Mouse (Mus musculus): ENCODE results near the gene Lipa.

Lipa gene

DNA sequence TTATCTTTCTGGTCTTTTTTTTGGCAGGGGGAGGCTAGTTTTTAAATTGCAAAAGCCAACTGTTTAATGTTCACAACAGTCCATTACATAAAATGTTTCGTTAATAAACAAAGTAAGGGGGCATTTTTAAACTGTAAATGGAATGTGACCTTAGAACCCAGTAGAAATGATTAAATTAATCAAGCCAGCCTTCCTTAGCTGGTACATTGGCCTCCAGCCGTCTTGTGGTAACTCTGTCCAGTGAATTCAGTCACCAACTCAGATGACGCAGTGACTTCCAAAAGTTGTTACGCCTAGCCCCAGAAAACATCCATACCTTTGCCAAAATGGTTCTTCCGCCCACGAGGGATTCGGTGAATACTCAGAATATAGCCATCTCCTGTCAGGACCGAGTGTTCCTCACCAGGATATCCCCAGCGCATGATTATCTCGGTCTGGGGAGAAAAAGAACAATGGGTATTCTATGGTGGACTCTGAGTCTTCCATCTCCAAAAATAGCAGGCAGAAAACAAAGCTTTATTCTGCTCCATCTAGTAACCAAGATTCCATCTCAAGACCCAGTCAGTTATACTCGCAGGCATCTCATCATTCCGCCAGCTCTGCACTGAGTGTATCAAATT lies 4.1 kb downstream of the Lipa start:
- no peak for DNase-seq (ENCODE audit: low spot score in 2 of 2)

DNA sequence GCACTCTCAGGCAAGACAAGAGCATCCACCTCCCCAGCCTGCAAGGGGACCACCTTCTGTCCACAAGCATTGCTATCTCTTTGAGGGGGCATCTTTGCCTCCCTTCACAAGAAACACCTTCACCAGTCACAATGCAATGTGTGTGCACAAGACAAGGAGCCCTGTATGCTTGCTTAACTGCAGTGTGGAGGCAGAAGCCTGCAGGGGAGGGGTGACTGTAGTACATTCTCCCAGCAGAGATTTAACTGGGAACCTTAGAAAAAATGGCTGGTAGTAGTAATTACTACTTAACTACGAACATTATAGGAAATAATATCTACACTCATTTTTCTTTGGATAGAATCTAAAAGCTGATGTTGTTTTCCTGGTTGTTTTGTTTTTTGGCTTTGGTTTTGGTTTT lies 5.3 kb downstream of the Lipa start:
- no peak for DNase-seq (ENCODE audit: low spot score in 2 of 2)

DNA sequence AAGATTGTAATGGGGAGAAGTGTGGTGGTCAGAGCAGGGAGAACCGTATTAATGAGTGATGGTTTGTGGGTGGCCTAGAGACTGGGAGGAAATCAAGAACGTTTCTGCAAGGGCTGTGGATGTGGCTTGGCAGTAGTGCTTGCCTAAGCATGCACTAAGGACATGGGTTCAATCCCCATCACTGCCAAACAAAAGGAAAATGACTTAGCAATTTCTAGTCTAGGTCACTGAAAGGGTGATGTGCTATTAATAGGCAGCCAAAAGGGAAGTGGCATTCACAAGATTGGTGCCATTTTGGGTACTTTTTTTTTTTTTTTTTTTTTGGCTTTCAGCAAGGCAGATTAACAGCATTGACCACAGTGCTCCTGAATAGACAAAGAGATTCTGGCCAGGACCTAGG lies 5.9 kb downstream of the Lipa start:
- no peak for DNase-seq (ENCODE audit: low spot score in 2 of 2)

DNA sequence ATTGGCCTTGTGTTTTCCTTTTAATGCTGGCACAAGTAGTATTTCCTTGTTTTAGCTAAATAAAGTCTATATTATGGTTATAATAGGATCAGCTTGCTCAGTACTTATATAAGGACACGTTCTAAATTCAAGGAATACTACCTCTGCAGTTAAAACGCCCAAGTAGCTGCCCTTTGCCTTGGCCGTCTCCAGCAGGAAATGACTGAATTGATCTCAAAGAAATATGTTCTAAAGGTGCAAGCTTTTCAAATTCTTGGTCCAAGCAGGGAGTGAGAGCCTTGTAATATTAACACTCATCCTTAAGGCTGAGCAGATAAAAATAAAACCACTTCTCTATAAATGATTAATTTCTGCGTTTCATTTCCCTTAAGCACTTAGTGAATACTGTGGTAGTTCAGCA lies 7.2 kb downstream of the Lipa start:
- DNase-seq (ENCODE audit: low spot score in 2 of 2) = no peak

DNA sequence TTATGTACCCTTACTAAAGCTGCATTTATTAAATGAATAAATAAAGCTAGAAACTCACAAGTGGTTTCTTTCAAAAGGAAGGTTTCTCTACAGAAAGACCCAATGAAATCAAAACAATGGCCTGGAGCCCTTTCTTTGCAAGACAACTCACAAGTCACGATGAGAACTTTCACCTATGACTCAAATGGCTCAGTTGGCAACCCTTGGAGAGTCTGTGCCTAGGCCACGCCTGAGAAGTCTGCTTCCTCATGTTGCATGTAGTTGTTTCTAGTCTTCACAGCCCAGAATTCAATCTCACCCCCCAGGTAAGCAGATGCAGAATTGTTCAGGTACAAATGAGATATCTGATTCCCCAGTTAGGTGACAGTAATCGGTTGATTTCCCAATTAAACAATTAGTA lies 7.6 kb downstream of the Lipa start:
- DNase-seq (ENCODE audit: low spot score in 2 of 2) = no peak

DNA sequence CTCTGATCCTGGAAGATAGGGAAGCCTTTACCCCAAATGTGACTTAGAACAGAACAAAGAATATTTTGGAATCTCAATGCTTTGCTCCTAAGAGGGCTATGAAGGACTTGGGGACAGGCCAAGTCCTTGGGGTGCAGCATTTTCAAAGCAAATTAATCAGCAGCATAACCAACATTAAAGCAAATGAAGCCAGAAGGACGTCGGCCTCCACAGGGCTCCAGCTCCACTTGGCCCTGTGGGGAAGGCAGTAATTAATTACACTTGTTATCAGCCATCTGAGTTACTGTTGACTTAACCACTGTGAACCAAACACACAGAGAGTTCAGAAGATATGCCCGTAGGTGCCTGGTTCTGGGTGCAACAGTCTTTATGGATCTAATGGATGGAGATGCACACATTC lies 8.5 kb downstream of the Lipa start:
- no peak for DNase-seq (ENCODE audit: low spot score in 2 of 2)

DNA sequence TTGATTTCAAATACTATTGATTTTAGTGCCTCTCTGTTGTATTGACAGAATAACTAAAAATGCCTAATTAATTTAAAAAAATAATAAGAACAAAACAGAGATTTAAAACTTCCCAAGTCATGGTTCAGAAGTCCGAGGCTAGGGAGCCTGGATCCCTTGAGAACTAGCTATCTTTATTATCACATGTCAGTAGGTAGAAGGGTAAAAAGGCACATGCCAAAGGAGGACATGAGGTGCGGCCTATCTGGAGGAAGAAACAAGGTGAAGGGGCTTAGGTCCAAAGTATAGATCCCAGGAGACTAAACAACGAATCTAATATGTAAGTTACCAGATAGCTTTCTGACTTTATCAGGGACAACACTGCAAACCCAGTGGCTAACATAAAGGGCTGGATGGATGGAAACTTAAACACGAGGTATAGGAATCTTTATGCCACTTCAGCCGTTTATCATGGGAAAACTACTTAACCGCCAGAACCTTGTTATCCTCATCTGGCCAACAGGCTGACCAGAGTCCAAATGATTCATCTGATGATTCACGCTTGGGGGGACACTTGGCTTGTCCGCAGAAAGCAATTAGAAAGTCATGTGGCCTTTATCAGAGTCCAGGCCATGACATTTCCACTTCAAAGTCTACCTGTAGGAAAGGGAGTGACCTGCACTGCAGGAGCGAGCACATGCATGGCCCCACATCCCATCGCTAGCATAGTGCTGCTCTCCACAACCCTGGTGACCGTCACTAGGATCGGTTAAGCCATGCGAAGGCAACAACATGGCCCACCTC lies 9.3 kb downstream of the Lipa start:
- no peak for DNase-seq (ENCODE audit: low spot score in 2 of 2)

DNA sequence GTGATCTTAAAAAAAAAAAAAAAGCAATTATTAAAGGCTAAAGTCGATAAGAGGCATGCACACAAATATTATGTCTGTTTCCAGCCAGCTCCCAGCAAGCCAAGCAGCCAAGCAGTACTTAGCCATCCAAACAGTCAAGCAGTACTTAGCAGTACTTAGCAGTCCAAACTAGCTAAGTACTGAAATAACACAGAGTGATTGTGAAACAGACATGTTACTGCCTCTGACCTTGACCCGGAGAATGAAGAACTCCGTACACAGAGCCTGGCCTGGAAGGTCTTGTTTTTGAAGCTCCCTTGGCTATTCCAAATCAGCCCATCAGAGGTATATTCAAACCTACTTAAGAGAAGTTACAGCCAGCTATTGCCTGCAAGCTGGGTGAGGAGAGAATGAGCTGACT lies 10.1 kb downstream of the Lipa start:
- no peak for DNase-seq (ENCODE audit: low spot score in 2 of 2)

DNA sequence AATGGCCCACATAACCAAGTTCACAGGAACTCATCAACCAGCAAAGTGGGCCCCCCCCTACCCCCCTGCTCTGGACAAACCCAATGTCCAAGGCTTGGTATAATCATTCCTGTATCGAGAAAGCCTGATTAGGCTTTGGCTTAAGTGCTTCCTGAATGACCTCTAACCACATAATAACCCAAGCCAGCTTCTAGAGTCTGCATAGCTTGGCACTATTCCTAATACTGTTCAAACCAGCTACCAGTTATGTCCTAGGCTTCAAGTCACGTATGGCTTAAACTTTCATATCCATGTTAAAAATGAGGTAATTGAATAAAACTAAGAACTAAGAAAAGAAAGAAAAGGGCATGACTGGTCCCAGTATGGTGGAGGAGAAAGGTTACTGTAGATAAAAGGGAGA lies 10.9 kb downstream of the Lipa start:
- DNase-seq (ENCODE audit: low spot score in 2 of 2) = no peak

DNA sequence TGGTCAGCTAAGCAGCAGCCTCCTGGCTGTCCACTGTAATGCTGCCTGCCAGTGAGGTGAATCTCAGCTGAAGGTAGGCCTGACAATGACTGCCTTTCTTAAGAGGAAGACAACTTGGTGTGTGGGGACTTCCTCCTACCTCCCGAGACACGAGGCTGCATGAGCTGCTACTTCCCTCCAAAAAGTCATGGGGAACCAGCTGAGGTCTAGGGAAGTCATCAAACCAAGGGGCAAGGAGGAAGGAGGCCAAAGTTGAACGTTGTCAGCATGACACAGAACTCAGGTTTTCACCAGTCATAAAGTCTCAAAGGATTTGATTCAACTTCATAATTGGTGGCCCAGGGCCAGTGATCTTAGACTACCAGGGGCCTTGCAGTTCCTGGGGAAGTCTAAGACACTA lies 11.6 kb downstream of the Lipa start:
- no peak for DNase-seq (ENCODE audit: low spot score in 2 of 2)

DNA sequence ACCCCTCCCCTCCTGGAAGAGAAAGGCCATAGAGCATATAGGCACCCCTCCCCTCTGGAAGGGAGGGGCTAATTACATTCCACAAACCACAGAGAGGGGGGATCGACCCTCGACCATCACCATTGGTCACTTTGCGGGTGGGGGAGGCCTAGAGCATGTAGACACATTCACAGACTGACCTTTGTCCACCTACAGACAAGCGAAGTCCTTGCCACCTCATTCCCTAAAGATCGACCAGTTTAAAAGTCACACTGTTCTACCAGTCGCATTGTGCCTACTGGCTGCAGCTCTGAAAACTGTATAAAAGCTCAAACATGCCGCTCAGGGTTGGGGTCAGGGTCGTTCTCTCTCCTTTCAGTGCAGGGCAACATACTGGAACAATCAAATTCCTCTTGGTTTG lies 15.7 kb downstream of the Lipa start:
- DNase-seq (ENCODE audit: low spot score in 2 of 2) = no peak

DNA sequence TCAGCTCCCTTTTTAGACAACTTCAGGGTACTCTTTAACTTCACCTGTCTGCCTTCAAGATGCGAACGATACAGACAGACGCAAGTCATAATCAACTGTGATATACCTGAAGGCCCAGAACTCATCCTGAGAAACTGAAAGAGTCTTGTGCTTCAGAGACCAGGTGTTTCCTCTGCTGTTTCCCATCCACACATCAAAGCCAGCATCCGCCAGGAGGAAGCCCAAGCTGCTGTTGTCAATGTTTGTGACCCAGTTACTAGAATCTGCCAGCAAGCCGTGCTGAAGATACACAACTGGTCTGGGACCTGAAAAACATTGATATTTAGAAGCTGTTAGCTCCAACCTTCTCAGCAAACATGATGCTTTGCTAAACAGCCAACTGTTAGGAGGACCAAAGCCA lies 16.6 kb downstream of the Lipa start:
- DNase-seq (ENCODE audit: low spot score in 2 of 2) = no peak

DNA sequence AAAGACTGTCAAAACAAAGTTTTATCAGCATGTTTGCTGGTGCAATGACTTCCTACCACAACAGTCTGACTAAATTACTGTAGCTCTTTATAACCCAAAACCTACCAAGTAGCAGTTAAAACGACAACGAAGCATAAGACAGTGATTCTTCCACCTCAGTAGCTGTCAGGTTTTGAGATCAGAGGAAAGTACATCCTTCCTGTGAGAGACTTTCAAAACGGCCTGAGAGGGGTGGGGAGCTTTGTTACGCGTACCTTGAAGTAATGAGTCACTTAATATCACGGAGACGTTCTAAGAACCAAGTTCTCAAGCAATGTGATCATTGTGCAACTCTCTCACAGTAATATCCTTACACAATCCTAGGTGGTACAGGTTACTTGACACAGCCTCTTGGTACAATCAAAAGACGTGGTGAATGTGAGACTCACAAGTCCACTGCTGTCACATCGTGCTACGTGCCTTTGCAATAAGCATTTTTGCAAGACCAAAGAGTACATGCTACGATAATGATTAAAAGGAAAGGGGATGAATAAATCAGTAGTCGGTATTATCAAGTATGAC lies 22.0 kb downstream of the Lipa start:
- DNase-seq (ENCODE audit: low spot score in 2 of 2) = no peak

DNA sequence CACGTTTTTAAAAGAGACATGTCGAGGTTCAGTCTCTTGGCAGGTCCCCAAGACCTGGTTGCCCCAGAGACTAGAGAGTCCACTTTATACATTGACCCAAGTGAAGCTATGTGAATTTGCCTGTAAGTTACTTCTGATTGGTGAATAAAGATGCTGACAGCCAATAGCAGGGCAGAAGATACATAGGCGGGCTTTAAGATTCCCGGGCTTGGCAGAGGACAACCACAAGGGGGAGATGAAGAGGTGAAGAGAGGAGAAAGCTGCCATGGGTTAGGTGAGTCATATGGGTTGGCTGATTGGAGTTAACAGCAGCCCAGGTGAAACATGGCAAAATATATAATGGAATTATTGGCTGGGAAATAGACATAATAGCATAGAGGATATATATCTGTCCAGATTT lies 26.5 kb downstream of the Lipa start:
- peak; percentile 62 to 77 for DNase-seq (ENCODE audit: low spot score in 2 of 2)

DNA sequence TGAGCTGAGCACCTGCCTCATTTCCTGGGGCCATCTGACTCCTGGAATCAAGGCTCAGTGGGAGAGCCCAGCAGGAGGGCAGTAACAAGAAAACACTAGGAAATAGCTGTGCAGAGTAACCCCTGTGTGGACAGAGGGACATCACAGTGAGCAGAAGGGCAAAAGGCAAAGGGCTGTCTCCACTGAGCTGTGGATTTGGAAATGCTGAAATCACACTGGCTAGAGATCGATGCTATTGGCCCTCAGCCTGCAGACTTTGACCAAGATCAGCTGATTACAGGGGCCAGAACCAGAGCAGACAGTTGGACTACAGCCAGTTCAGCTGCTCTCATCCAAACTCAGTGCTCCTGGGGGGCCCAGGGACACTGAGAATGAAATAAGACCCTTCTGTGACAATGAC lies 30.9 kb downstream of the Lipa start:
- no peak for DNase-seq (ENCODE audit: low spot score in 2 of 2)

DNA sequence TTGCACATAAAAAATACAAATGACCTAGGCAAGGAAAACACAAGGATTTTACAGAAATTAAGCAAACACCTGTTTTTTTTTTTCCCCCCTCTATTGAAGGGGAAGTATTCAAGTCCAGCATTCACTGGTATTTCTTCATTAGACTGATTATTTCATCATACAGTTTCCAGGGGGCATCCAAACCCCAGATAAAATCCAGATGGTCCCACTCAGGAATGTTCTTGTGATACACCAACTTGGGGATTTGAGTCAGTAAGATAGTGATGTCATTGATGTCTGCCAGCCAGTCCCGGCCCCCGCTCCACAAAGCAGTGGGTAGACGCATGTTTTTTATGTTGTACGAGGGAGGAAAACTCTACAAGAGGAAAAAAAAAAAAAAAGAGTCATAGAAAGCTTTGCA lies 33.4 kb downstream of the Lipa start:
- no peak for DNase-seq (ENCODE audit: low spot score in 2 of 2)

DNA sequence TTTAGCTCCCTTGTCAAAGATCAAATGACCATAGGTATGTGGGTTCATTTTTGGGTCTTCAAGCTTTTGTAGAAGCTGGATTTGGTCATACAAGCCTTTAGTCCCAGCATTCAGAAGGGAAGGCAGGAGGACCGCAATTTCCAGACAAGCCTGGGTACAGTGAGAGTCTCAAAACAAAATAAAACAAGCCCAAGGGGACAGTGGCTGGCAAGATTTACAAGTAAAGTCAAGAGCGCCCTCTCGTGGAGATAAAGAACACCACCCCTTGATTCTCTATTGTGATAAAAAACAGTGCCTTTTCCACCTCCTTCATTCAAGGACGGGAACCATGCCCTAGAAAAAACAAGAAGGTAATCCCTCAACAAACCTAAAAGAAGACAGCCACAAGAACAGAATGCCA lies 43.7 kb downstream of the Lipa start:
- DNase-seq (ENCODE audit: low spot score in 2 of 2) = no peak

DNA sequence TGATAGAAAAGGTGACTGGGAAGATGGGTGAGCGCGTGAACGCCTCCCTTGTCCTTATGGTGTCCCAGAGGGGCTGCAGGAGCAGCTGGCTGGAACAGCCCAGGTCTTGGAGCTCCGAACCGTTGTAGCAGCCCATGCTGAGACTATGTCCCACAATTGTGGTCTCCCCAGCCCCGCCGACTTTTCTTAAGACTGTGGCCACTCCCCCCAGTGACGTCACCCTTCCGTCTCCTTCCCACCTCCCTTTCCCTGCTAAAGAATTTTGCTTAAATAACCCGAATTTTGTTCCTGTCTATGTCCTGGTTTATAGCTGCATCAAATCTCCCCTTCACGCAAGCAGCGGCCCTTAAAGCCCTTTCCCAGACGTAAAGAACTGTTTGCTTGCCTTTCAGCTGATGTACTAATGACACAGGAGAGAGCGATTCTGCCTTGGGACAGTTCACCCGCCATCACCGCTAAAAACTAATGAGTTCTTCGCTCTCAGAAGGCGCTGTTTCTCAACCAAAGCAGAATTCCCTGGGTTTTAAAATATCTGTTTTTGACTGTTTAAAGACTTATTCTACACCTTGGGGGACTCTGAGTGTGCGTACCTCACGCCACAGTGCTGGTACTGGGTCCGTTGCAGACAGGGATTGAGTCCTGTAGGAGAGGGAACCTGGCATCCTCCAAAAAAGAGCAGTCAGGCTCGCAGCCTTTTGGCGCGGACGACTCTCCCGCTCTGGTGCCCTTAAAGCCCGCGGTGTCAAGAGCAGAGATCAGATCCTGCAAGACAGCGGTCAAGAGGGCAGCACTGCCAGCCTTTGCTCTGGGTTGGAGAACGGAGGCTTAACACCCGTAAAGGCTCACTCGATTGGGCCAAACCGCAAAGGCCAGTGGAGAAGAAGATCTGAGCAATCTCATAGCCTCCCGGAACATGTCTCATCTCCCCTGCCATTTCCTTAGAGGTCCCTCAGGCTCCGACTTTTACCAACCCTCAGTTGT lies 52.0 kb downstream of the Lipa start, which contains the start of gene Ch25h:
TSS of gene Ch25h (minus strand) at position 174 of the 981 bp plus-strand sequence.
- peak; percentile 28 to 63 for DNase-seq (ENCODE audit: low spot score in 2 of 2)

DNA sequence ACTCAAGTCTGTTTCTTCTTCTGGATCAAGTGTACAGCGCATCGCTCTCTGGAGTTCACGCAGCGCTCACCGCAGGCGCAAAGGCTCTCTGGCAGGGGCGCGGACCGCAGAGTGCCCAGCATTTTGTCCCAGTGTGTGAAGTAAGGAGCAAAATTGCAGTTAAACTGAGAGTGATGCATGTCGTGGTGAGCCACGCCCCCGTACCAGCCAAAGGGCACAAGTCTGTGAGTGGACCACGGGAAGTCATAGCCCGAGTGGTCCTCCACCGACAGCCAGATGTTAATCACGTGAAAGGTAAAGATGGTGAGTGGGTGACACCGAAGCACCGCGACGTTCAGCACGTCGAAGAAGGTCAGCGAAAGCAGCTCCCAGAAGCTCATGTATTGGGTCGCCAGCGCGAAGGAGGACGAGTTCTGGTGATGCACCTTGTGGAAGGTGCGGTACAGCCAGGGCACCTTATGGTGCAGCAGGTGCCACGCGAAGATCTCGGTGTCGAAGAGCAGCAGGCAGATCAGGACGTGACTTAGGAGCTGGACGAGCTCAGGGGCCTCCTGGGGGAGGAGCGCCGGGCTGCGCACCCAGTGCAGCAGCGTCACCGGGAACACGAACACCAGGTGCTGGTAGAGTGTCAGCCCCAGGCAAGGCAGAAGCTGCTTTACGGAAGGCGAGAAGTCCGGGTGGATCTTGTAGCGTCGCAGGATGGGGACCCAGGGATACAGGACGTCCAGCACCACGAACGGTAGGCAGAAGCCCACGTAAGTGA lies 52.9 kb downstream of the Lipa start:
- DNase-seq (ENCODE audit: low spot score in 2 of 2) = no peak

DNA sequence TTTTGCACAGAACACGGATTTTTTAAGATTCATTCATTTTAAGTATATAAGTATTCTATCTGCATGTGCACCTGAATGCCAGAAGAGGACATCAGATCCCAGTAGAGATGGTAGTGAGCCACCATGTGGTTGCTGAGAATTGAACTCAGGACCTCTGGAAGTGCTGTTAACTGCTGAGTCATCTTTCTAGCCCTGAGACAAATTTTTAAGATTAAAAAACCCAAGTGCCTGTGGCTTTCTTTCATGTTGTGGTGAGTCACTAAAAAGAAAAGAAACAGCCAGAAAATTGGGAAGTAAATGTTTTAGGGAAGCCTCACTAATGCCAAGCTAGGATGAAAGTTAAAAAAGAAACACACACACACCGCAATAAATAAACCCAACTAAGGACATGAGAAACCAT lies 55.6 kb downstream of the Lipa start:
- DNase-seq (ENCODE audit: low spot score in 2 of 2) = no peak

DNA sequence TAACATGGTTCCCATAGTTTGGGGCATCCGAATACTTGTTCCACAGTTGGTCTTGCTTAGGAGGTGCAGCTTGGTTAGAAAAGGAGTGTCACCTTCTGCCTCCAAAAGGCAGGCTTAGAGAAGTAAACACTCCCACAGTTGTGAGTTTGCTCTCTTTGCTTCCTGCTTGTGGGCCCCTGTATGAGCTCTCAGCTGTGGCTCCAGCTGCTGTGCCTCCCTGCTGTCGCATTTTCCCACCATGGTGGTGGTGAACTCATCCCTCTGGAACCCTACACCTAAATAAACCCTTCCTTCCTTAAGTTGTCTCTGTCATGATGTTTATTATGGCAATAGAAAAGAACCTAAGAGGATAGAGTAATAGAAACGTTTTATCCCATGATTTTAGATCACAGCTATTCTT lies 58.5 kb downstream of the Lipa start:
- no peak for DNase-seq (ENCODE audit: low spot score in 2 of 2)
